Mouse (Mus musculus) midbrain, postnatal 0 days (tissue): ENCODE measurements at regions not wholly inside any gene's neighbourhood (a gene's known extent, or its start where the extent isn't known, plus 50 kb on each side); places are given as distances from the start of the nearest gene placed in this dataset.
"Not testable (repeated sequence)": the region's sequence is repeated elsewhere in the genome, so short reads cannot be mapped to it uniquely, and the experiment has no call there.

Experiments
- ATAC-seq: fragments of 200-750 bp; cut with Nextera tagmentation; 2 replicates; pipeline ENCODE4 v1.8.0; 2017; ENCODE audit warnings: moderate number of reproducible peaks, mild to moderate bottlenecking, moderate TSS enrichment, moderate library complexity; ENCODE audit not compliant: low FRiP score
- DNase-seq: peaks from one replicate; pipeline ENCODE4 v3.0.0-alpha.2; 2015; ENCODE audit warnings: low spot score
- H3K27ac ChIP-seq: fragments of 300-500 bp; sonication (generic); 2 replicates; pipeline ENCODE4 v1.5.1; 2014; ENCODE audit warnings: low read depth, mild to moderate bottlenecking, low read length, mixed read lengths
- H3K27me3 ChIP-seq: fragments of 300-500 bp; sonication (generic); 2 replicates; pipeline ENCODE4 v1.6.1; 2014; ENCODE audit warnings: low read length, control low read depth, mixed read lengths; ENCODE audit not compliant: insufficient read depth
- H3K36me3 ChIP-seq: fragments of 300-500 bp; sonication (generic); 2 replicates; pipeline ENCODE4 v1.6.1; 2014; ENCODE audit warnings: low read length, control low read depth, mixed read lengths; ENCODE audit not compliant: insufficient read depth
- H3K4me1 ChIP-seq: fragments of 300-500 bp; sonication (generic); 2 replicates; pipeline ENCODE4 v1.6.1; 2014; ENCODE audit warnings: mild to moderate bottlenecking, control low read depth, antibody characterized with exemption, low read length, mixed read lengths; ENCODE audit not compliant: insufficient read depth
- H3K4me2 ChIP-seq: fragments of 300-500 bp; sonication (generic); 2 replicates; pipeline ENCODE4 v1.6.1; 2014; ENCODE audit warnings: low read depth, mild to moderate bottlenecking, low read length, mixed read lengths; ENCODE audit not compliant: poor library complexity, severe bottlenecking
- H3K4me3 ChIP-seq: fragments of 300-500 bp; sonication (generic); 2 replicates; pipeline ENCODE4 v1.5.1; 2014; ENCODE audit warnings: low read depth, mild to moderate bottlenecking, low read length, moderate library complexity
- H3K9ac ChIP-seq: fragments of 300-500 bp; sonication (generic); replicated peaks from 2 replicates; pipeline ENCODE4 v1.6.1; 2014; ENCODE audit warnings: mild to moderate bottlenecking, low read length, moderate library complexity, mixed read lengths; ENCODE audit not compliant: poor library complexity, severe bottlenecking
- H3K9me3 ChIP-seq: fragments of 300-500 bp; sonication (generic); 2 replicates; pipeline ENCODE4 v1.6.1; 2016; ENCODE audit warnings: low read length, control low read depth
- CTCF ChIP-seq: IDR thresholded peaks from 2 replicates; pipeline ENCODE4 v1.5.1; 2016; ENCODE audit warnings: antibody characterized with exemption, mild to moderate bottlenecking
- WGBS: fragments of 180-500 bp; shearing (Covaris S2); extraction: QIAGEN DNeasy Blood & Tissue Kit; methylation state at CpG from one replicate; pipeline ENCODE4 v1.1.7; 2014; 5-methylcytosine and 5-hydroxymethylcytosine counted together

DNA sequence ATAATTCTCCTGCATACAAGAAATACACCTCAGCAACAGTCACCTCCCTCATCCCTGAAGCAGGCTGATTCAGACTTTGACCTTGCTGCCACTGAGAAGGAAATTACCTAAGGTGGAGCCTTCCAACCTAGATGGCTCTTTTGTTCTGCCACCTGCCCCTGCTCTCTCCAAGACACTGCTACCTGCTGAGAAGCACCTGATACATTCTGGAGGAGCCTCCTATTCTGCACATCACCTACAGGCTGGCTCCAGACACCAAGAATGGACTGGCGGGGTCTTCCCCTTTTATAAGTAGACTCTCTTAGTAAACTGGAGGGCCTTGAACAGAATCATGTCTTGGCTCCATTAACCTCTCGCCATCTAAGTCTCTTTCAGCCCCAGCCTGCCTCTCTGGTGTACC is 1149.5 kb upstream of the 2610301B20Rik start:
- ATAC-seq, H3K4me1 ChIP-seq, H3K27ac ChIP-seq, H3K9ac ChIP-seq, DNase-seq, H3K27me3 ChIP-seq, H3K4me2 ChIP-seq, H3K36me3 ChIP-seq, H3K4me3 ChIP-seq, H3K9me3 ChIP-seq: not testable (repeated sequence)
- WGBS: 85% methylated on average over 2 of the region's 2 CpGs

DNA sequence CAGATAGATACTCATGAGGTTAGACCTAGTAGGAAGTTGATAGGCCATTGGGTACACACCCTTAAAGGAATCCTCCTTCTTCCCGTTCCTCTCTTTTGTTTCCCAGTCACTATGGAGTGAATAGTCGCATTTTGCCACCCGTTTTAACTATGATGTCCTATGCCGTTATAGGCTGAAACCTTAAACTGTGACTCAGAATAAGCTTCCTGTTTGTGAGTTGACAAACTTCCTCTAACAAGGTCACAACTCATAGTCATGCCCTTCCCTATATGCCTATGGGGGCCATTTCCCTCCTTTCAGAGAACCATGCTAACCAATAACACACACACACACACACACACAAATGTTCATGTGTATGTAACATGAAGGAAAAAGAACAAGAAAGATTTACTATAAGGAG is 1136.6 kb upstream of the 2610301B20Rik start:
- no peak overlapping the region for H3K4me3 ChIP-seq
- H3K36me3 ChIP-seq: no peaks in the 10 kb centered on the region
- H3K27ac ChIP-seq: no peak overlapping the region
- no peaks in the 10 kb centered on the region for H3K4me1 ChIP-seq
- DNase-seq: no peak
- no peak for TF ChIP-seq CTCF
- no peaks in the 10 kb centered on the region for H3K9me3 ChIP-seq
- H3K27me3 ChIP-seq: no peaks in the 10 kb centered on the region
- H3K4me2 ChIP-seq: no peak overlapping the region
- 85% methylated on average over 4 of the region's 4 CpGs for whole genome bisulfite sequencing
- no peak for ATAC-seq
- no peak overlapping the region for H3K9ac ChIP-seq

DNA sequence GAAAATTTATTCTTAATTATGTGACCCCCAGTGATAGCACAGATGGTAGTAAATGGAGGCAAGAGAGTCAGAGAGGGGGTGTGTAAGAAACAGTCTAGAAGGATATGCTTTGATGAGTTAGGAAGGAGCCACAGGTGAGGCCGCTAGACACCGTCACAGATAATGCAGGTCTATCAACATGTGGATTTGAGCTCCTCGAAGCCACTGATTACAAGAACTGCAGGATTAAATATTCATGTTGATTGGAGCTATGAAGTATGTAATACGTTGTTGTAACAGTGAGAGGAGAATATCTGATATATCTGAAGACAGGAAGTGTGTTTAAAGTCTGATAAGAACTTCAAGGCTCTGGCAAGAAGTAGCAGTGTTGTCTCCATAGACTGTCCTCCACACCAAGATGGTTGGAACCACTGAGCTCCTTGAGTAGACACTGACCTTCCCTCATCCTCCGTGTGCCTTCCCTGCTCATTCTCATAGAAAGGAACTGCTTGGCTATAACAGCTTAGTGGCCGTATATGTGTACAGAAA is 1126.8 kb upstream of the 2610301B20Rik start:
- no peak for DNase-seq
- no peaks in the 10 kb centered on the region for H3K9me3 ChIP-seq
- no peaks in the 10 kb centered on the region for H3K4me1 ChIP-seq
- no peak overlapping the region for H3K9ac ChIP-seq
- H3K36me3 ChIP-seq: no peaks in the 10 kb centered on the region
- no peak for ATAC-seq
- no peak overlapping the region for H3K27ac ChIP-seq
- no peak overlapping the region for H3K4me2 ChIP-seq
- no peak for TF ChIP-seq CTCF
- H3K27me3 ChIP-seq: no peaks in the 10 kb centered on the region
- no peak overlapping the region for H3K4me3 ChIP-seq
- WGBS: 92% methylated on average over 6 of the region's 6 CpGs

DNA sequence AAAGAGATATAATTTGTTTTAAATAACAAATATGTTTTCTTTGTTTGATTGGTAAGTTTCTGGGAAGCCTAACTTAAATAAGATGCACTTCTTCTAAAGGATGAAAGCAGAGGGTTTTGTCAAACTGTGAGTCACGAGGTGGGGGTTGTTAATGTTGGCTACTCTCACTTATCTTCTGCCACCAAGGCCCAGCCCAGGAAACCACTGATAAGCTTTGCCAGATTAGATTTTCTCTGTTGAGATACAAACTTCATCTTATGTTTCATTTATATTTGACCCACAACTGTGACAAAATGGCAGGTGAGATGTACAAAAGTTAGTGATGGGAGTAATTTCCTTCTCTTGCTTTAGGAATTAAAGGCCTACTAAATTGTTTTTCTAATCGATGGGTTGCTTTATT is 1126.2 kb upstream of the 2610301B20Rik start:
- no peaks in the 10 kb centered on the region for H3K27me3 ChIP-seq
- H3K27ac ChIP-seq: no peak overlapping the region
- no peak for ATAC-seq
- no peak overlapping the region for H3K4me2 ChIP-seq
- no peak overlapping the region for H3K9ac ChIP-seq
- TF ChIP-seq CTCF: no peak
- no peaks in the 10 kb centered on the region for H3K9me3 ChIP-seq
- H3K4me1 ChIP-seq: no peaks in the 10 kb centered on the region
- no peak overlapping the region for H3K4me3 ChIP-seq
- H3K36me3 ChIP-seq: no peaks in the 10 kb centered on the region
- 80% methylated on average over 2 of the region's 2 CpGs for WGBS
- DNase-seq: no peak

DNA sequence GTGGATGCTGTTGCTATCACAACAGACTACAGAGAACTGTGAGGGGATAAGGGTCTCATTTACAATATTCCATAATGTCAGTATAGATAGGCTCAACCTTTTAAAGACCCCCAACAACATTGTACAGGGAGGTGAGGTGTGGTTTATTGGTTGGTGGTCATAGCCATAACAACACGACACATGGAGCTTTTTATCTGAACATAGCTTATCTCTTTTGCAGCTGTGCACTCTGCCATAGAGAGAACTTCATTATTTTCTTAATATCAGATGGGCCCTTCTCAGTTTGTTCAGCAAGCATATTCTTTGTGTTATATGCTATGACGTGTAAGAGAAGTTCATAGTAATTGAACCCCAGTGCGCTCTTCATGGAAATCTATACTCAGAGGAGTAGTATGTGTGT is 1124.4 kb upstream of the 2610301B20Rik start:
- 84% methylated on average over 3 of the region's 3 CpGs for WGBS
- no peaks in the 10 kb centered on the region for H3K9me3 ChIP-seq
- no peaks in the 10 kb centered on the region for H3K36me3 ChIP-seq
- no peak overlapping the region for H3K27ac ChIP-seq
- ATAC-seq (no peak), DNase-seq (no peak)
- TF ChIP-seq CTCF: no peak
- H3K4me2 ChIP-seq: no peak overlapping the region
- no peaks in the 10 kb centered on the region for H3K4me1 ChIP-seq
- no peaks in the 10 kb centered on the region for H3K27me3 ChIP-seq
- H3K4me3 ChIP-seq: no peak overlapping the region
- no peak overlapping the region for H3K9ac ChIP-seq

DNA sequence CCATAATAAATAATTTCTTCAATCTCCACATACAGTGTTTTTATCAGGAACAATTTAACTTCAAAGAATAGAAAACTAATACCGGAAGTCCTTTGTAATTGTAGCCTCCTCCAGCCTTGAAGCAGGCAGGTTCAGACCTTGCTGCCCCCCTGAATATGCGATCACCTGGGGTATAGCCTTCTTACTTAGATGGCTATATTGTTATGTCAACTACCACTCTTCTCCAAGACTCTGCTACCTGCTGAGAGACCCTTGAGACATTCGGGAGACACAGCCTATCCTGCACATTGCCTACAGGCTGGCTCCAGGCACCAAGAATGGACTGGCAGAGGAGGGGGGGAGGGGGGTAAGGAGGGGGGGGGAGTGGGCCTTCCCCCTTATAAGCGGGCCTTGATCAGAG is 1123.9 kb upstream of the 2610301B20Rik start:
- Histone ChIP-seq H3K4me1 (no peaks in the 10 kb centered on the region), H3K36me3 (no peaks in the 10 kb centered on the region), H3K4me3 (no peak overlapping the region), H3K27me3 (no peaks in the 10 kb centered on the region), H3K4me2 (no peak overlapping the region), H3K9ac (no peak overlapping the region), H3K27ac (no peak overlapping the region), H3K9me3 (no peaks in the 10 kb centered on the region)
- DNase-seq (no peak), ATAC-seq (no peak)
- 69% methylated on average over 4 of the region's 4 CpGs for WGBS
- no peak for TF ChIP-seq CTCF
